Mouse (Mus musculus) lung, adult 2 months (tissue): Measurements from ENCODE around the gene Itga9.

Experiments used
- CTCF ChIP-seq: fragments of 200-500 bp; IDR thresholded peaks from 2 replicates; pipeline ENCODE4 v1.5.1; 2011; ENCODE audit warnings: mild to moderate bottlenecking, low read length, control low read depth; ENCODE audit not compliant: insufficient read depth
- POLR2A ChIP-seq: fragments of 200-500 bp; IDR thresholded peaks from 2 replicates; pipeline ENCODE4 v1.6.1; 2011; ENCODE audit warnings: low read depth, mild to moderate bottlenecking, control low read depth, low read length, borderline replicate concordance; ENCODE audit errors: extremely low read depth

- no peak for TF ChIP-seq CTCF
- no peak for TF ChIP-seq POLR2A
These were observed 288.6 kb downstream of the Itga9 start for GRCm38 (mm10) chr9:118895101-118895500.
